Mouse (Mus musculus): ENCODE data around the gene Naa15. TPM values are rescaled to one million over a fixed set of nuclear protein-coding genes. Genes with fewer than 3 reads are reported as not detected.
A peak's percentile ranks its signal among the peaks of the same experiment; 100 is the strongest.
"Not testable (repeated sequence)": the region's sequence is repeated elsewhere in the genome, so short reads cannot be mapped to it uniquely, and the experiment has no call there.

Gene Naa15
- total and polyA plus RNA-seq, 2 experiments from 2014 or later: 29.7 to 36.9 TPM

DNA sequence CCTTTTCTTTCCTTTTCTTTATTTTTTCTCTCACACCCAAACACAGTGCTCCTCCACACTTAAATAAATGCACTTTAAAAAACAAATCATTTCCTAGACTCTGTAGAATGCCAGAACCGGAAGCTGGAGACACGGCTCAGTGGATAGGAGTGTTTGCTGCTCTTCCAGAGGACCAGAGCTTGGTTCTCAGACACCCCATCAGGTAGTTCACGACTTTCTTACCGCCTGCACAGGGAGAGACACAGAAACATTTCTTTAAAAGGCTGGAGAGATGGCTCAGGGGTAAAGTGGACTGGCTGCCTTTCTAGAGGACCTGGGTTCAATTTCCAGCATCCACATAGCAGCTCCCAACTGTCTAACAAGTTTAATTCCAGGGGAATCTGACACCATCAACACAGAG is 15.4 kb upstream of the Naa15 start:
- Histone ChIP-seq H3K36me3 (ENCODE audit: insufficient read depth) (peaks cover 9% of the 10 kb centered on the region), H3K4me3 (ENCODE audit: low read depth, low read length) (no peak overlapping the region), H3K9ac (no peak overlapping the region), H3K9me3 (ENCODE audit: low read length) (no peaks in the 10 kb centered on the region), H3K27me3 (ENCODE audit: insufficient read depth, low read length) (peaks cover 4% of the 10 kb centered on the region; the same call in 1 of the 2 replicates), H3K4me2 (ENCODE audit: low read depth) (no peak overlapping the region), H3K4me1 (ENCODE audit: insufficient read depth) (no peaks in the 10 kb centered on the region), H3K27ac (ENCODE audit: low read depth, low read length) (no peak overlapping the region)
- no peak for ATAC-seq
- DNase-seq: no peak
- no peak for TF ChIP-seq CTCF (IDR thresholded peaks at IDR 0.05; ENCODE audit: low read depth)
- 73% methylated on average over 4 of the region's 4 CpGs for WGBS

DNA sequence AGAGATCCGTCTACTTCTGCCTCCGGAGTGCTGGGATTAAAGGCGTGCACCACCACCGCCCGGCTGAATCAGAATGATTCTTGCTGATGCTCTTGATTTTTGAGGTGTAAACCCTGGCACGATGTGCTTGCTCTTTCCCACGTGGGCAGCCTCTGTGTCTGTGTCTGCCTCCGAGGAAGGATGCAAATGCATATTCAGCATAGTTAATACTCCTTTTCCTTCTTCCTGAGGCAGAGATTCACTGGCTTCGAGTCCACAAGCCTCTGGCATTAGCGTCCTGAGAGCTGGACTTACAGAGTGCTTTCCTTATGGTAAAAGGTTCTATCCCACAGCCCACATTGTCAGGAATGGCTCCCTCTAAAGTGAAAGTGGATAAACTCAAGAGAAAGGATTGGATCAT is 14.3 kb upstream of the Naa15 start:
- ATAC-seq: no peak
- no peaks in the 10 kb centered on the region for H3K4me1 ChIP-seq (ENCODE audit: insufficient read depth)
- 80% methylated on average over 10 of the region's 10 CpGs for WGBS

DNA sequence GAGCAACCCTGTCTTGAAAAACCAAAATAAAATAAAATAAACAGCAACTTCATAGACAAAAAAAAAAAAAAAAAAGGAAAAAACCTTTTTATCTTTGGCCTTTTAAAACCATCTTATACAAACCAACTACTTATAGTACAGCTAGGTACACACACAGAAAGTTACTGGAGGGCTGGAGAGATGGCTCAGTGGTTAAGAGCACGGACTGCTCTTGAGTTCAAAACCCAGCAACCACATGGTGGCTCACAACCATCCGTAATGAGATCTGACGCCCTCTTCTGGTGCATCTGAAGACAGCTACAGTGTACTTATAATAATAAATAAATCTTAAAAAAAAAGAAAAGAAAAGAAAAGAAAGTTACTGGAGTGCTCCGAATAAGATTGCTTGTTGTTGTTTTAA is 12.9 kb upstream of the Naa15 start:
- ATAC-seq; H3K36me3 ChIP-seq (ENCODE audit: insufficient read depth); H3K4me3 ChIP-seq (ENCODE audit: low read depth, low read length); H3K27ac ChIP-seq (ENCODE audit: low read depth, low read length); H3K27me3 ChIP-seq (ENCODE audit: insufficient read depth, low read length); H3K9ac ChIP-seq; DNase-seq; H3K4me2 ChIP-seq (ENCODE audit: low read depth); H3K9me3 ChIP-seq (ENCODE audit: low read length); H3K4me1 ChIP-seq (ENCODE audit: insufficient read depth): not testable (repeated sequence)
- WGBS: 66% methylated on average over 4 of the region's 4 CpGs

More for the DNA sequence above, 14.3 kb upstream of the Naa15 start:
- no peak for DNase-seq
- no peaks in the 10 kb centered on the region for H3K9me3 ChIP-seq (ENCODE audit: low read length)
- no peak for TF ChIP-seq CTCF (IDR thresholded peaks at IDR 0.05; ENCODE audit: low read depth)
- H3K27me3 ChIP-seq (ENCODE audit: insufficient read depth, low read length): peaks cover 4% of the 10 kb centered on the region; the same call in 1 of the 2 replicates
- no peak overlapping the region for H3K4me2 ChIP-seq (ENCODE audit: low read depth)
- H3K27ac ChIP-seq (ENCODE audit: low read depth, low read length): no peak overlapping the region
- H3K36me3 ChIP-seq (ENCODE audit: insufficient read depth): peaks cover 9% of the 10 kb centered on the region
- H3K9ac ChIP-seq: no peak overlapping the region
- H3K4me3 ChIP-seq (ENCODE audit: low read depth, low read length): no peak overlapping the region

DNA sequence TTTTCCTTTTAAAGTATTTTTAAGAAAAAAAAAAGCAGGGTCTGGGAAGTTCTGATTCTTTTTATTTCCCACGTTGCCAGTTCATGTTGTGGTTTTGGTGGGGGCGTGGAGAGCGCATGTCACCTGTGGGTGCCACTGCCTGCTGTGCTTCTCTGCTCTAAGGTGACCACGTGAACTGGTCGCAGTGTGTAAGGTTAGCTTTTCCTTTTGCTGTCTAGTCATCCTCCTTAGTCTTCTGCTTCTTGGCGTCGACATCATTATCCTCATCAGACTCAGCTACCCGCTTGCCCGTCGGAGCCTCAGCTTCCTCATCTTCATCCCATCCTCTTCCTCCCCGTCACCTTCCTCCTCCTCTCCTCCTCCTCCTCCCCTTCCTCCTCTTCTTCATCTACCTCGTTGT is 12.3 kb upstream of the Naa15 start:
- H3K36me3 ChIP-seq (ENCODE audit: insufficient read depth): peaks cover 9% of the 10 kb centered on the region
- 92% methylated on average over 12 of the region's 12 CpGs for WGBS
- H3K9ac ChIP-seq: no peak overlapping the region
- DNase-seq: no peak
- no peak overlapping the region for H3K27ac ChIP-seq (ENCODE audit: low read depth, low read length)
- ATAC-seq: no peak
- no peak for TF ChIP-seq CTCF (IDR thresholded peaks at IDR 0.05; ENCODE audit: low read depth)
- H3K27me3 ChIP-seq (ENCODE audit: insufficient read depth, low read length): no peaks in the 10 kb centered on the region
- no peak overlapping the region for H3K4me2 ChIP-seq (ENCODE audit: low read depth)
- no peak overlapping the region for H3K4me3 ChIP-seq (ENCODE audit: low read depth, low read length)
- no peaks in the 10 kb centered on the region for H3K9me3 ChIP-seq (ENCODE audit: low read length)
- H3K4me1 ChIP-seq (ENCODE audit: insufficient read depth): peaks cover under 1% of the 10 kb centered on the region

DNA sequence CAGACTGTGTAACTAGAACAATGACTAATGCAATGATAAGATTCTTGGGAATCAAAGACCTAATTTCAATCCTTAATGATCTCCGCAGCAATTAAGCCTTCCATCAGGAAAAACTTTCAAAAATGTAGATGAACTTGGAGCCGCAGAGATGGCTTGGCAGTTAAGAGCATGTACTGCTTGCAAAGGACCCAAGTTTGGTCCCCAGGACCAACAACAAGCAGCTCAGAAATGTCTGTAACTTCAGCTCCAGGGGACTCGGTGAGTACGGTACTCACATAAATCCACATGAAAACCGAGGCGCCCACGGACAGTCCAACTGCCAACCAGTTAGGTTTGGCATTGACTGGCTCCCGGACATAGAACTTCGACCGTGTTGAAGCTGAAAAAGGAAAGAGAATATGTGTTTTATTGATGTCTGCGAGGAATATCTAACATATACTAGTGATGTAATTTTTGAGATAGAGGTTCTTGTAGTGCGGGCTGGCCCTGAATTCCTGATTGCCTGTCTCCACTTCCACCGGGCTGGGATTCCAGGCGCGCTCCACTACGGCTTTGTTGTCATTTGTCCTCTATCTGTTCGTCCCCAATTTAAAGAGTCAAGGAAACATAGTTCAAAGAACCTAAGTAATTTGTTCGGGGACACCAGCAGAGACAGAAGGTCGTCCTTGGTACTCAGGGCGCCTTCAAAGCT is 6.9 kb upstream of the Naa15 start:
- Histone ChIP-seq H3K27ac (ENCODE audit: low read depth, low read length) (peak overlapping the region; percentile 91), H3K9me3 (ENCODE audit: low read length) (no peaks in the 10 kb centered on the region), H3K27me3 (ENCODE audit: insufficient read depth, low read length) (no peaks in the 10 kb centered on the region), H3K9ac (peak overlapping the region; percentile 90), H3K36me3 (ENCODE audit: insufficient read depth) (peaks cover 8% of the 10 kb centered on the region), H3K4me3 (ENCODE audit: low read depth, low read length) (peak overlapping the region; percentile 95), H3K4me1 (ENCODE audit: insufficient read depth) (peaks cover 5% of the 10 kb centered on the region), H3K4me2 (ENCODE audit: low read depth) (peak overlapping the region; percentile 77)
- WGBS: 19% methylated on average over 20 of the region's 20 CpGs
- ATAC-seq (peak; percentile 21; the same call in 1 of the 2 replicates), DNase-seq (no peak)
- TF ChIP-seq CTCF (IDR thresholded peaks at IDR 0.05; ENCODE audit: low read depth): no peak

DNA sequence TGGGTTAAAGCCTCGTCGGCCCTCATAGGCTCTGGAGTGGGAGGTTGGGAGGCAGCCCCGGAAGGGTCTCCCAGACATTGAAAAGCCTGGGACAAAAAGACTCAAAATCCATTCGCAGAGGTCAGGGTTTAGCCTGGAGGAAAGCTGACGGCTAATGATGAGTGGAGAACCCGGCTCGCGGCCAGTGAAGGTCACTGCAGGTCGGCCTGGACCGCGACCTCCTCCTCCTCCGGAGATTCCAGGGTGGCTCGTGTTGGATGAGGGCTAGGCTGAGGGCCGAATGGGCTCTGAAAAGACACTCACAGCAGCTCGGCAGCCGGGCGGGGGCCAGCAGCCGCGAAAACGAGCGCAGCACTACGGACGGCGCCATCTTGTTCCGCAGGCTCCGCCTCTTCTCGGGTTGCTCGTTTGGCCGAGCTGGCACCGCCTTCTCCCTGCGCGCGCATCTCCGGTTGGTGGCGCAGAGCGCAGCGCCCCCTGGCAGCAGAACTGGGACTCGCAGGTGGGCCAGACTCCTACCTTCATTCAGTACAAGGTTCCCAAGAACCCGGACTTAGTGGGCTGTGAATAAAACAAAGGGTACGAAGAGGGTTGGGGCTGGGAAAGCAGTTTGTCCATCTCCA is 6.3 kb upstream of the Naa15 start, which contains the start of gene Ndufc1:
TSS of gene Ndufc1 (minus strand) at position 428 of the 623 bp plus-strand sequence.
- H3K27ac ChIP-seq (ENCODE audit: low read depth, low read length): peak within 1 kb of the TSS; percentile 91
- peak within 1 kb of the TSS; percentile 77 for H3K4me2 ChIP-seq (ENCODE audit: low read depth)
- peaks cover 1% of the 10 kb centered on the region for H3K36me3 ChIP-seq (ENCODE audit: insufficient read depth)
- H3K9me3 ChIP-seq (ENCODE audit: low read length): no peaks in the 10 kb centered on the region
- H3K9ac ChIP-seq: peak within 1 kb of the TSS; percentile 90
- under 1% methylated on average over 40 of the region's 40 CpGs for WGBS
- H3K4me1 ChIP-seq (ENCODE audit: insufficient read depth): peaks cover 5% of the 10 kb centered on the region
- no peaks in the 10 kb centered on the region for H3K27me3 ChIP-seq (ENCODE audit: insufficient read depth, low read length)
- ATAC-seq: peak; percentile 96
- peak; percentile 97 for DNase-seq
- H3K4me3 ChIP-seq (ENCODE audit: low read depth, low read length): peak within 1 kb of the TSS; percentile 95
- peak; percentile 98 for TF ChIP-seq CTCF (IDR thresholded peaks at IDR 0.05; ENCODE audit: low read depth)

DNA sequence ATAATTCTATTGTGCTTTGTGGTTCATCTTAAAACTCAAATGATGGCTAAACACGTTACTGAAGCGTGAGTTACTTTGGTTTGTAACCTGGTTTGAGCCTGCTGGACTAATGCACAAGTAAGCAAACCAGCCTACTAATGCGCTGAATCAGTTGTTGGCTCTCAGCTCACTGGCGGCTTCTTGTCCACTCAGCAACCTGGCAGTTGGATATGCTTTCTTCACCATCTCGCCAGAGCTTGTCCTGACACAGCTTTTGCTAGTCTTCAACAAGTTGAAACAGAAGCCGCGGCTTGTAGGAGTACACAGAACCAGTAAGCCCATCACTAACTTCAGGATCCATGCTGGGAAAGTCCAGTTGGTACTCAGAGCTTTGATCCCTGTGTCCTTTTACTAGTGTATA is 2.5 kb upstream of the Naa15 start:
- Histone ChIP-seq H3K27ac (ENCODE audit: low read depth, low read length) (no peak overlapping the region), H3K4me1 (ENCODE audit: insufficient read depth) (peaks cover 15% of the 10 kb centered on the region)
- no peak for TF ChIP-seq CTCF (IDR thresholded peaks at IDR 0.05; ENCODE audit: low read depth)

More for the DNA sequence above, 2.5 kb upstream of the Naa15 start:
- WGBS: 95% methylated on average over 7 of the region's 7 CpGs
- Histone ChIP-seq H3K4me3 (ENCODE audit: low read depth, low read length) (no peak overlapping the region), H3K36me3 (ENCODE audit: insufficient read depth) (no peaks in the 10 kb centered on the region), H3K27me3 (ENCODE audit: insufficient read depth, low read length) (no peaks in the 10 kb centered on the region), H3K9ac (no peak overlapping the region), H3K9me3 (ENCODE audit: low read length) (no peaks in the 10 kb centered on the region), H3K4me2 (ENCODE audit: low read depth) (no peak overlapping the region)
- ATAC-seq (no peak), DNase-seq (no peak)

Measured in forebrain, postnatal 0 days (tissue).